Mouse (Mus musculus): ENCODE results near the gene Alkbh4.
A peak's percentile ranks its signal among the peaks of the same experiment; 100 is the strongest.

Gene Alkbh4

GRCm38 (mm10) chr5:136182830-136183229 is 46.9 kb downstream of the Alkbh4 start:
- no peak for DNase-seq

- DNase-seq, result no peak
Observed at GRCm38 (mm10) chr5:136183766-136184165, 47.8 kb downstream of the Alkbh4 start.

- DNase-seq, result peak; percentile 27
Observed at GRCm38 (mm10) chr5:136186723-136187122, 50.8 kb downstream of the Alkbh4 start.
